Mouse (Mus musculus): ENCODE data around the gene Dtx3l. TPM values are rescaled to one million over a fixed set of nuclear protein-coding genes. Genes with fewer than 3 reads are reported as not detected.
"Not testable (repeated sequence)": the region's sequence is repeated elsewhere in the genome, so short reads cannot be mapped to it uniquely, and the experiment has no call there.

Gene Dtx3l
- polyA plus RNA-seq, 1 experiment from 2014 or later, result 2.2 TPM

DNA sequence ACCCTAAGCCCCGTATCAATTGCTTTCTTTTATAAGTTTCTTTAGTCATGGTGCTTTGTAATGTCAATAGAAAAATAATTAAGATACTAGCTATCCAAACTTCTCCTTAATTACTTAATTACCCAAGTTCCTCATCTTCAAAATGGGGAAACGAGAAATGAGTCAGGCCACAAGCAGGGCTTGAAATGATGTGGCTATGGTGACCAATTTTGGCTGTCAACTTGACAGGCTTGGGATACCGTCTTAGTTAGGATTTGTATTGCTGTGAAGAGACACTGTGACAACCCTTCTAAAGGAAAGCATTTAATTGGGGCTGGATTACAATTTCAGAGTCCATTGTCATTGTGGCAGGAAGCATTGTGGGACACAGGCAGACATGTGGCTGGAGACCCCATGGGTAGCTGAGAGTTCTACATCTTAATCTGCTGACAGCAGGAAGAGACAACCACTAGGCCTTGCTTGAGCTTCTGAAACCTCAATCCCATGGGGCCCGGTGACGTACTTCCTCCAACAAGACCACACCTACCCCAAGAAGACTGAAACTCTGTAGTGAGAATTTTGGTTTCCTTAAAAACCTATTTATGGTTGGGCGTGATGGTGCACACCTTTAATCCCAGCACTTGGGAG is 35.8 kb downstream of the Dtx3l start:
- Histone ChIP-seq H3K9ac (no peak overlapping the region), H3K36me3 (no peaks in the 10 kb centered on the region), H3K9me3 (no peaks in the 10 kb centered on the region), H3K4me2 (replicated peaks) (no peak overlapping the region), H3K27ac (no peak overlapping the region), H3K4me1 (no peaks in the 10 kb centered on the region), H3K27me3 (replicated peaks) (no peaks in the 10 kb centered on the region), H3K4me3 (no peak overlapping the region)
- WGBS, result 90% methylated on average over 6 of the region's 6 CpGs
- no peak for ATAC-seq (ENCODE audit: low FRiP score, low read depth)

DNA sequence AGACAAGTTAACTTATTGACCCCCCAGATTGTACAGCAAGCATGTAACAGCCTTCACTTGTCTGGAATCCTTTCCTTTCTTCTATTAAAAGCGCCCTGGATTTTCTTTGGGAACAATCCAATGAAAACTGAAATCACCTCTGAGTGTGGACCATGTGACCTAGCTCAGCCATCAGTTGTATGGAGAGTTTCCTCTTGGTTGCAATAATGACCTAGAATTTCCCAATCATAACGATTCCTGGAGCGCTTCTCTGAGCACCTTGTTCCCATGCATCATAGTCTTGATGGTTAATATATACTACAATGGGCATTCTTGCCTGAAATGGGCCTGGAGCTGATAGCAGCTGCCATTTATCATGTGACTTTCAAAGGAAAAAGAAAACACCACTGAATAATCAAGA is 38.4 kb downstream of the Dtx3l start:
- Histone ChIP-seq H3K9ac (no peak overlapping the region), H3K4me2 (replicated peaks) (no peak overlapping the region), H3K27me3 (replicated peaks) (no peaks in the 10 kb centered on the region), H3K27ac (no peak overlapping the region), H3K9me3 (no peaks in the 10 kb centered on the region), H3K4me3 (no peak overlapping the region), H3K4me1 (no peaks in the 10 kb centered on the region), H3K36me3 (no peaks in the 10 kb centered on the region)
- ATAC-seq (ENCODE audit: low FRiP score, low read depth), result no peak
- WGBS, result 89% methylated on average over 3 of the region's 3 CpGs

DNA sequence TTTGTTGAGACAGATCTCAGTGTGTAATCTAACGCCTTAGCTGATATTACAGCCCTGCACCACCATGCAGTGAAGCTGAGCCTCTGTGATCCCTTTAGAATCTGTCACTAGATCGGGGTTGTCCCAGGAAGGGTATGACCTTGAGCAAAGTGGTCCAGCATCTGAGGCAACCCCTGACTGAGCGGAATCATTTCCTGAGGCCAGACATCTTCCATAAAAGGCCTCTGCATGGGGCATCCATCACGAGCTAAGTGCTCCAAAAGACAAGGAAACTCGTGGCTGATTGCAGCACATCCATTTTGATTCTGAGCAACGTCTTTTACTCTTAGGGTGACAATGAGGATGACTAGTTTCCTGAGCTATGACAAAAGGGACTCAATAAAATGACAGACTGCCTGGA is 44.0 kb downstream of the Dtx3l start:
- H3K27me3 ChIP-seq (replicated peaks), result no peaks in the 10 kb centered on the region
- H3K4me3 ChIP-seq, result no peak overlapping the region
- no peaks in the 10 kb centered on the region for H3K9me3 ChIP-seq
- 22% methylated on average over 6 of the region's 6 CpGs for WGBS
- no peak overlapping the region for H3K27ac ChIP-seq
- H3K36me3 ChIP-seq, result no peaks in the 10 kb centered on the region
- ATAC-seq (ENCODE audit: low FRiP score, low read depth), result no peak
- H3K4me1 ChIP-seq, result no peaks in the 10 kb centered on the region
- no peak overlapping the region for H3K4me2 ChIP-seq (replicated peaks)
- H3K9ac ChIP-seq, result no peak overlapping the region

DNA sequence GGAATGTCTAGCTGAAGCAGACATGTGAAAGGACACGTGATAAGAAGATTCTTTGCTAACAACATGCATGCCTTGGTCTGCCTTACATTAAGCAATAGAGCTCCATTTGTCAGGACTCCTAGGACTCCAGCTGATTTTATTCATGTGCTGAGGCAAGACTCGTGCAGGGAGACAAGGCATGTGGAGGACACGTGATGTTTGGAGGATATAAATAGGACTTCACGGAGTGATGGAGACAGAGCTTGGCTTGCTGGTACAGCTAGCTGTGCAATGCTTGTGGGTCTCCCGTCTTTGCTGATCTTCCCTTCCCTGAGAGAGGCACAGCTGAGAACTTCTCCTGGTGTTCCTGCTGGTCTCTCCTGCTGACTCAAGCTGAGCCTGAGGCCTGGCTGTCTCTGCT is 47.3 kb downstream of the Dtx3l start:
- not testable (repeated sequence) for H3K36me3 ChIP-seq; H3K27me3 ChIP-seq (replicated peaks); H3K4me2 ChIP-seq (replicated peaks); H3K9me3 ChIP-seq; ATAC-seq (ENCODE audit: low FRiP score, low read depth); H3K9ac ChIP-seq; H3K4me1 ChIP-seq; H3K27ac ChIP-seq; H3K4me3 ChIP-seq
- 82% methylated on average over 5 of the region's 5 CpGs for WGBS

DNA sequence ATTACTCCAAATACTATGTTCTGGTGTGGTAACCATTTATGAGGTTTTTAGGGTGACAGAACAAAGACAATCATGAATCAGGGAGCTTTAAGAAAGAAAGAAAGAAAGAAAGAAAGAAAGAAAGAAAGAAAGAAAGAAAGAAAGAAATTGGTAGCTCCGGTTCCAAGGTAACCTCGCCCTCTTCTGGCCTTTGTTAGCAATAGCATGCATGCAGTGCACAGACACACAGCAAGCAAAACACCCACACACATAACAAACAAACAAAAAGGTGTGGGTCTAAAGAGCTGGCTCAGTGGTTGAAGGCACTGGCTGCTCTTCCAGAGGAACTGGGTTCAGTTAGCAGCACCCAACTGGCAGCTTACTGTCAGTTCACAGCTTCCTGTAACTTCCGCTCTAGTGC is 48.3 kb downstream of the Dtx3l start:
- no peak overlapping the region for H3K27ac ChIP-seq
- no peak for ATAC-seq (ENCODE audit: low FRiP score, low read depth)
- H3K9me3 ChIP-seq, result no peaks in the 10 kb centered on the region
- no peak overlapping the region for H3K9ac ChIP-seq
- no peak overlapping the region for H3K4me2 ChIP-seq (replicated peaks)
- no peaks in the 10 kb centered on the region for H3K4me1 ChIP-seq
- H3K36me3 ChIP-seq, result no peaks in the 10 kb centered on the region
- H3K4me3 ChIP-seq, result no peak overlapping the region
- WGBS, result 70% methylated on average over 3 of the region's 3 CpGs
- no peaks in the 10 kb centered on the region for H3K27me3 ChIP-seq (replicated peaks)

DNA sequence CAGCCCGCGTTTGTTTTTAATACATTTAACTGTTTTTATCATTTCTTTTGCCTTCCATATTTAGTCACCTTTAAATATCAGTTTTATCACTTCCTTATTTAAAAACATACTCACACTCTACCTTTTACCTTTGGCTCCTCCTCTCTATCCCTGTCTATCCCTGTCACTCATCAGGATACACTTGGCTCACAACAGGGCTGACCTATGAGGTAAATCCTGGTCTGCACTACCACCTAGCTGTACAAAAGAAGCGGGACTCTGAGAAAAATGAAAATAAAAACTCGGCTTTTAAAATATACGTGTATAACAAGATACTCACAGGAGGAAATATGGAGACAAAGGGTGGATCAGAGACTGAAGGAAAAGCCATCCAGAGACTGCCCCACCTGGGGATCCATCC is 50.0 kb downstream of the Dtx3l start:
- WGBS, result 92% methylated on average over 5 of the region's 5 CpGs
- Histone ChIP-seq H3K4me1 (no peaks in the 10 kb centered on the region), H3K27ac (no peak overlapping the region), H3K9ac (no peak overlapping the region), H3K4me3 (no peak overlapping the region), H3K9me3 (no peaks in the 10 kb centered on the region), H3K4me2 (replicated peaks) (no peak overlapping the region), H3K36me3 (no peaks in the 10 kb centered on the region), H3K27me3 (replicated peaks) (no peaks in the 10 kb centered on the region)
- ATAC-seq (ENCODE audit: low FRiP score, low read depth), result no peak

DNA sequence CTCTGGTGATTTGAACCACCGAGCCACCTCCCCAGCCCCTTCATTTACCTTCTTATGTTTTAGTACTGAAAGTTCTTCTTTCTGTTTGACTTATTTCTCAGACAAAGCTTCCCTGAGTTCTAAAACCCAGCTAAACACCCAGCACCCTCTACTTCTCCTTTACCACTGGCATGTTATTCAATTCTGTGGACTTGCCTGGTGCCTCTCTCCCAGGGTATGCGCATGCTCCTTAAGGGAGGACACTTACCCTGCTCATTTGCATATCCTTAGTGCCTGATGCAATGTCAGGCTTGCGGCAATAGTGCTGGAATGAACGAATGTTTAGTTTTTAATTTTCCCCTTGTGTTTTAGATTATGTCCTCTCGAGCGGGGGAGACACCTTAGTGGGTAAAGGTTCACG is 50.8 kb downstream of the Dtx3l start:
- Histone ChIP-seq H3K4me1 (no peaks in the 10 kb centered on the region), H3K9ac (no peak overlapping the region), H3K27me3 (replicated peaks) (no peaks in the 10 kb centered on the region), H3K27ac (no peak overlapping the region), H3K36me3 (no peaks in the 10 kb centered on the region), H3K9me3 (no peaks in the 10 kb centered on the region), H3K4me2 (replicated peaks) (no peak overlapping the region), H3K4me3 (no peak overlapping the region)
- ATAC-seq (ENCODE audit: low FRiP score, low read depth), result no peak
- WGBS, result 85% methylated on average over 7 of the region's 7 CpGs

Other genes with a start within 250 kb of the Dtx3l start
- 33.4 and 34.9 TPM in 2 replicates for gene Dirc2, start 169.8 kb downstream of the Dtx3l start, polyA plus RNA-seq (2016; fragmentation: Nextera tagmentation; extraction: Ambion mirVana)
- gene Hspbap1, start 168.8 kb downstream of the Dtx3l start, polyA plus RNA-seq (2016; fragmentation: Nextera tagmentation; extraction: Ambion mirVana), result 20.0 and 21.9 TPM in 2 replicates
- gene Parp14, start 67.6 kb downstream of the Dtx3l start, polyA plus RNA-seq (2016; fragmentation: Nextera tagmentation; extraction: Ambion mirVana), result 0.56 and 0.57 TPM in 2 replicates
- gene Parp9, start 681 bp downstream of the Dtx3l start, polyA plus RNA-seq (2016; fragmentation: Nextera tagmentation; extraction: Ambion mirVana), result 2.3 and 2.8 TPM in 2 replicates
- 77.8 and 83.9 TPM in 2 replicates for gene Kpna1, start 39.6 kb upstream of the Dtx3l start, polyA plus RNA-seq (2016; fragmentation: Nextera tagmentation; extraction: Ambion mirVana)
- 11.2 and 11.5 TPM in 2 replicates for gene Wdr5b, start 102.0 kb upstream of the Dtx3l start, polyA plus RNA-seq (2016; fragmentation: Nextera tagmentation; extraction: Ambion mirVana)
- 162 and 187 TPM in 2 replicates for gene Fam162a, start 132.4 kb upstream of the Dtx3l start, polyA plus RNA-seq (2016; fragmentation: Nextera tagmentation; extraction: Ambion mirVana)
- 47.7 and 64.5 TPM in 2 replicates for gene Ccdc58, start 132.5 kb upstream of the Dtx3l start, polyA plus RNA-seq (2016; fragmentation: Nextera tagmentation; extraction: Ambion mirVana)
- gene Csta1, start 192.1 kb upstream of the Dtx3l start, polyA plus RNA-seq (2016; fragmentation: Nextera tagmentation; extraction: Ambion mirVana), result 0.06 TPM in 1 of 2 replicates, not detected in the other
- gene Stfa2l1, start 217.7 kb upstream of the Dtx3l start, polyA plus RNA-seq (2016; fragmentation: Nextera tagmentation; extraction: Ambion mirVana), result 1.5 TPM in 1 of 2 replicates, not detected in the other
- gene Gm5483, start 245.1 kb upstream of the Dtx3l start, polyA plus RNA-seq (2016; fragmentation: Nextera tagmentation; extraction: Ambion mirVana), result 1.5 and 2.6 TPM in 2 replicates